Mouse (Mus musculus) liver, adult 2 months (tissue): ENCODE results near the gene Rint1.

ENCODE experiments used
- CTCF ChIP-seq: fragments of 200-500 bp; IDR thresholded peaks from 2 replicates; pipeline ENCODE4 v1.5.1; 2011; ENCODE audit warnings: low read depth, low read length, control low read depth
- POLR2A ChIP-seq: fragments of 200-500 bp; IDR thresholded peaks from 2 replicates; pipeline ENCODE4 v1.6.1; 2011; ENCODE audit warnings: low read length, control low read depth; ENCODE audit not compliant: insufficient read depth; ENCODE audit errors: extremely low read depth

DNA sequence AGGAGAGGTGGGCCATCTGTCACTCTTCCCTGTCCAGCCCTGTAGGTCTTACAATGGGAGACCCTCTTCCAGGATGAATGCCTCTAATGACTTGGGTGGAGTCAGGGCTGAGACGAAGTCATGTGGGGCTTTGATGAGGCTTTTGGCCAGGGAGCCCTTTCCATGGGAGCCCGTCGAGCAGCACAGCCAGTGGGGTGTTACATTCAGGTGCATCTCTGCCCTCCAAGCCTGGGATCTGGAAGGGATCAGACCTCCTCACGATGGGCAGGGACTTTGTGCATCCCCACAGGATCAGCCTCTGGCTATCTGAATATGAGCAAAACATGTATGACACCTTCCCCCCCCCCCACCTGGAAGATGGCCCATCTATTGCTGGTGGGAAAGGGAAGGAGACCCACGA, 72.4 kb downstream of the Rint1 start:
- TF ChIP-seq CTCF, result no peak
- TF ChIP-seq POLR2A, result no peak
